Mouse (Mus musculus) E14TG2a.4 (cell line): ENCODE measurements around the gene Slc50a1.

Source experiments
- CTCF ChIP-seq: conservative IDR thresholded peaks from 2 replicates; pipeline ENCODE4 v1.5.1; 2014; ENCODE audit warnings: low read length
- NANOG ChIP-seq: IDR thresholded peaks from 2 replicates; pipeline ENCODE4 v1.6.1; 2014; ENCODE audit warnings: borderline replicate concordance, low read length, mixed read lengths
- POU5F1 ChIP-seq: IDR thresholded peaks from 2 replicates; pipeline ENCODE4 v1.6.1; 2014; ENCODE audit warnings: low read length, borderline replicate concordance

GRCm38 (mm10) chr3:89277281-89278021 is 7.1 kb upstream of the Slc50a1 start:
- TF ChIP-seq CTCF (no peak), NANOG (no peak), POU5F1 (no peak)
